In the genomic region with DNA sequence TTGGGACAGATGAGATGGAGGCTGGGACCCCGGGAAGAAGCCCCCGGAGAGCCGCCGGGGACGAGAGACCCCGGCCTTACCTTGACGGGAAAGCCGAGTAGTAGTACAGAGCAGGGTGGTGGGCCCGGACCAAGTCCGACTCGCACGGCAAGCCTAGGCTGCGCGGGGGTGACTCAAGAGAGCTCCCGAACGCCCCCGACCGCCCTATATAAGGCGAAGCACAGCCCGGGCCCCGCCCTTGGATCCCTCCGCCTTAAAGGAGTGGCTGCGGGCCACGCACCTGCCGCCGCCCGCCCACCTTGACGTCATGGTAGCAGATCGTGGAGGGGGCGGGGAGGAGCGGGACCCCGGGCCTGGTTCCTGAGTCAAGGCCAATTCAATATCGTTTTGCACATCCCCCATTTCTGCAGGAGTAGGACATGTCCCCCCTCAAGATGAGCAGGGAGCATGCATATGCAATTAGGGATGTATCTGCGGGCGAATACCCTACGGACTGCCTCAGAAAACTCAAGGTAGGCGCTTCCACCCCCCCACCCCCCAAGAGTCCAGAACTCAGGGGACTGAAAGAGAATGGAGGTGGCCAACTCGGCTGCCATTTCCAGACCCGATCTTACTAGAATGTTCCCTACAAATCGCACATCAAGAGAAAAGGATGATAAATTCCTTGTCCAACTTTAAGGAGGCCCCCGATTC, we compare ENCODE assay signal across 7 mouse cellular contexts. TPM values are rescaled to one million over a fixed set of nuclear protein-coding genes. Genes with fewer than 3 reads are reported as not detected.
A peak's percentile ranks its signal among the peaks of the same experiment; 100 is the strongest.
DNase-seq lines count a peak whose midpoint lies in the region; ATAC-seq lines count a peak whose summit lies in the region.

A gene (minus strand): TSS at position 185 of the 693 bp plus-strand sequence.

- ATAC-seq in embryonic facial prominence, embryonic 11.5 days (replicated peaks; ENCODE audit: insufficient number of reproducible peaks, low FRiP score, low TSS enrichment, low read depth), result peak; percentile 86
- peak; percentile 85 for ATAC-seq in limb, embryonic 11.5 days (ENCODE audit: insufficient number of reproducible peaks, low FRiP score, low TSS enrichment, low read depth)
- peak; percentile 89 for ATAC-seq in midbrain, embryonic 14.5 days (ENCODE audit: low FRiP score, low TSS enrichment)

- peak within 1 kb of the TSS; percentile 98 for H3K9ac ChIP-seq in embryonic facial prominence, embryonic 11.5 days (replicated peaks; ENCODE audit: low read length)
- peak within 1 kb of the TSS; percentile 99 for H3K9ac ChIP-seq in limb, embryonic 11.5 days (ENCODE audit: low read length)
- H3K9ac ChIP-seq in midbrain, embryonic 14.5 days (replicated peaks; ENCODE audit: low read length), result peak within 1 kb of the TSS; percentile 98

- peaks cover 24% of the 10 kb centered on the region for H3K36me3 ChIP-seq in embryonic facial prominence, embryonic 11.5 days (replicated peaks; ENCODE audit: control insufficient read depth, insufficient read depth, low read depth, low read length)
- H3K36me3 ChIP-seq in limb, embryonic 11.5 days (ENCODE audit: control insufficient read depth, insufficient read depth, low read length), result peaks cover 34% of the 10 kb centered on the region
- peaks cover 34% of the 10 kb centered on the region for H3K36me3 ChIP-seq in midbrain, embryonic 14.5 days (ENCODE audit: control insufficient read depth, insufficient read depth, low read length)

- peak within 1 kb of the TSS; percentile 100 for H3K4me3 ChIP-seq in embryonic facial prominence, embryonic 11.5 days (ENCODE audit: low read depth, low read length)
- peak within 1 kb of the TSS; percentile 100 for H3K4me3 ChIP-seq in limb, embryonic 11.5 days (ENCODE audit: low read depth, low read length)
- peak within 1 kb of the TSS; percentile 100 for H3K4me3 ChIP-seq in midbrain, embryonic 14.5 days (replicated peaks; ENCODE audit: low read depth, low read length)

- H3K27me3 ChIP-seq in embryonic facial prominence, embryonic 11.5 days (ENCODE audit: control insufficient read depth, insufficient read depth, low read length), result no peaks in the 10 kb centered on the region
- no peaks in the 10 kb centered on the region for H3K27me3 ChIP-seq in limb, embryonic 11.5 days (ENCODE audit: control insufficient read depth, insufficient read depth, low read length)
- H3K27me3 ChIP-seq in midbrain, embryonic 14.5 days (ENCODE audit: control insufficient read depth, insufficient read depth, low read length), result no peaks in the 10 kb centered on the region

- H3K4me1 ChIP-seq in embryonic facial prominence, embryonic 11.5 days (ENCODE audit: control insufficient read depth, insufficient read depth, low read length), result no peaks in the 10 kb centered on the region; the same call in none of the 2 replicates
- peaks cover 12% of the 10 kb centered on the region; the same call in 1 of the 2 replicates for H3K4me1 ChIP-seq in limb, embryonic 11.5 days (ENCODE audit: control insufficient read depth, insufficient read depth, low read length)
- H3K4me1 ChIP-seq in midbrain, embryonic 14.5 days (ENCODE audit: control insufficient read depth, insufficient read depth, low read length), result peaks cover 13% of the 10 kb centered on the region; the same call in 1 of the 2 replicates

- H3K9me3 ChIP-seq in embryonic facial prominence, embryonic 11.5 days (replicated peaks; ENCODE audit: control insufficient read depth, low read length), result no peaks in the 10 kb centered on the region
- H3K9me3 ChIP-seq in limb, embryonic 11.5 days (ENCODE audit: control insufficient read depth, low read length), result no peaks in the 10 kb centered on the region
- H3K9me3 ChIP-seq in midbrain, embryonic 14.5 days (ENCODE audit: control insufficient read depth, low read length), result no peaks in the 10 kb centered on the region

- DNase-seq in adrenal gland, postnatal 14 days, result peak; percentile 99
- peak; percentile 100 for DNase-seq in embryonic facial prominence, embryonic 11.5 days (ENCODE audit: low spot score)
- DNase-seq in heart, adult 11 months, result peak; percentile 100
- DNase-seq in kidney, adult 18-20 months, result peak; percentile 99
- peak; percentile 100 for DNase-seq in limb, embryonic 11.5 days (ENCODE audit: low spot score)
- peak; percentile 100 for DNase-seq in midbrain, embryonic 14.5 days
- peak; percentile 98 to 100 for DNase-seq in spleen, adult 18-20 months

- H3K4me2 ChIP-seq in embryonic facial prominence, embryonic 11.5 days (ENCODE audit: low read depth, low read length), result peak within 1 kb of the TSS; percentile 83
- peak within 1 kb of the TSS; percentile 91 for H3K4me2 ChIP-seq in limb, embryonic 11.5 days (ENCODE audit: low read depth, severe bottlenecking)
- peak within 1 kb of the TSS; percentile 90 for H3K4me2 ChIP-seq in midbrain, embryonic 14.5 days (ENCODE audit: low read length)

- WGBS in embryonic facial prominence, embryonic 11.5 days, result under 1% methylated on average over 41 of the region's 41 CpGs
- WGBS in limb, embryonic 11.5 days, result 0% methylated on average over 41 of the region's 41 CpGs
- under 1% methylated on average over 41 of the region's 41 CpGs for WGBS in midbrain, embryonic 14.5 days

- peak within 1 kb of the TSS; percentile 94 for H3K27ac ChIP-seq in embryonic facial prominence, embryonic 11.5 days (replicated peaks; ENCODE audit: low read depth, low read length)
- H3K27ac ChIP-seq in limb, embryonic 11.5 days (replicated peaks; ENCODE audit: low read depth, low read length), result peak within 1 kb of the TSS; percentile 94
- H3K27ac ChIP-seq in midbrain, embryonic 14.5 days (replicated peaks; ENCODE audit: low read depth, low read length), result peak within 1 kb of the TSS; percentile 99

RNA-seq across cellular contexts. Expression of the gene that starts here (rescaled TPM):
- total RNA-seq in adrenal gland, postnatal 14 days (2021), result 1,351 and 1,485 TPM in 2 replicates
- 1,660 and 1,740 TPM in 2 replicates for polyA plus RNA-seq in embryonic facial prominence, embryonic 11.5 days (2014; fragmentation: Nextera tagmentation; extraction: Ambion mirVana)
- 1,903 and 1,914 TPM in 2 replicates for polyA plus RNA-seq in limb, embryonic 11.5 days (2014; fragmentation: Nextera tagmentation; extraction: Ambion mirVana)
- polyA plus RNA-seq in midbrain, embryonic 14.5 days (2014; fragmentation: Nextera tagmentation; extraction: Ambion mirVana), result 1,248 and 1,388 TPM in 2 replicates

Comparison
In these comparisons a context has a peak if more than half of its experiments do, and no peak if none do; other contexts are left out.
1. Peak in every context shown above with its lines: DNase-seq, ATAC-seq, H3K4me3 ChIP-seq and H3K27ac ChIP-seq.